Comparison of ENCODE assay signal across 13 mouse cellular contexts in the genomic region with DNA sequence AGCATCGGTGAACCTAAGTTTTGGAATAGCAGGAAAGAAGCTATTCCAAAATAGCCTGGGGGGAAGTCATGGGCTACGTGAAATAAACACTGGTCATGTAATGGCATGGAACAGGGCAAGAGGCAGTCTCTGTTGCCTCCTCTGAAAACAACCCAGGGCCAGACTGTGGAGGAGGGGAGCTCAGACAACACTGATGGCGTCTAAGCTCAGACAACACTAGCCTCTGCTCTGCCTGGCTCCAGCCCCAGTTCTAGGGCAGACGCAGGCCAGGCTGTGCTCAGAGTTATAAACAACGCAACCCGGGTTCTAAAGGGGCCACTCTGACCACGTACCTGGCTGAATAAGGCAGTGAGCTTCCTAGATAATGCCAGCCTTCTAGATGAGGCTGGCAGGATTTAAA. TPM values are rescaled to one million over a fixed set of nuclear protein-coding genes. Genes with fewer than 3 reads are reported as not detected.
DNase-seq lines count a peak whose midpoint lies in the region; ATAC-seq and TF ChIP-seq lines count a peak whose summit lies in the region.
"Had no signal": no experiment of that assay in that cellular context is flagged by ENCODE, and none has a peak within 500 bp of the region (broad histone marks: within the 10 kb centered on the region; RNA-seq: fewer than 3 reads in every experiment).

No protein-coding gene starts in this region.

- intact Hi-C loops in gastrocnemius, adult 2 months (cut with DNase I): no loop called here
- intact Hi-C loops in gastrocnemius, postnatal 36 days (cut with DNase I): no loop called here

- peaks cover 53% of the 10 kb centered on the region for H3K4me1 ChIP-seq in liver, embryonic 11.5 days (replicated peaks; ENCODE audit: control insufficient read depth, insufficient read depth, low read length)
- H3K4me1 ChIP-seq in stomach, embryonic 14.5 days (ENCODE audit: control insufficient read depth, insufficient read depth, low read length): peaks cover 18% of the 10 kb centered on the region

- H3K9me3 ChIP-seq in liver, embryonic 11.5 days (ENCODE audit: control insufficient read depth, low read length): no peaks in the 10 kb centered on the region
- H3K9me3 ChIP-seq in stomach, embryonic 14.5 days (ENCODE audit: control insufficient read depth, low read depth, low read length): no peaks in the 10 kb centered on the region
- H3K9me3 ChIP-seq: forebrain, embryonic 13.5 days had no signal

- H3K27me3 ChIP-seq in liver, embryonic 11.5 days (replicated peaks; ENCODE audit: control insufficient read depth, insufficient read depth, low read length): no peaks in the 10 kb centered on the region
- no peaks in the 10 kb centered on the region for H3K27me3 ChIP-seq in stomach, embryonic 14.5 days (ENCODE audit: control insufficient read depth, insufficient read depth, low read length)
- H3K27me3 ChIP-seq: forebrain, embryonic 13.5 days; Patski had no signal

- peak overlapping the region; percentile 46 for H3K27ac ChIP-seq in gastrocnemius, adult 2 months
- 0 out of 2 replicates have a peak overlapping the region, but pooled peaks have one; percentile 44 for H3K27ac ChIP-seq in layer of hippocampus, adult 2 months
- H3K27ac ChIP-seq in liver, embryonic 11.5 days (ENCODE audit: low read depth, low read length): peak overlapping the region; percentile 56
- peak overlapping the region; percentile 48; the same call in 1 of the 2 replicates for H3K27ac ChIP-seq in stomach, embryonic 14.5 days (ENCODE audit: low read length)
- H3K27ac ChIP-seq: forebrain, embryonic 13.5 days; hindbrain, embryonic 14.5 days had no signal

- H3K4me2 ChIP-seq in liver, embryonic 11.5 days: peak overlapping the region; percentile 16; the same call in 1 of the 2 replicates
- no peak overlapping the region for H3K4me2 ChIP-seq in stomach, embryonic 14.5 days (replicated peaks; ENCODE audit: low read depth, low read length)
- H3K4me2 ChIP-seq: forebrain, embryonic 13.5 days; hindbrain, embryonic 14.5 days had no signal

- no peak overlapping the region for H3K4me3 ChIP-seq in gastrocnemius, adult 2 months
- no peak overlapping the region for H3K4me3 ChIP-seq in layer of hippocampus, adult 2 months
- H3K4me3 ChIP-seq in liver, embryonic 11.5 days (ENCODE audit: low read depth, low read length): no peak overlapping the region
- no peak overlapping the region for H3K4me3 ChIP-seq in stomach, embryonic 14.5 days (ENCODE audit: low read depth, low read length)
- H3K4me3 ChIP-seq: forebrain, embryonic 13.5 days had no signal

- peaks cover 9% of the 10 kb centered on the region for H3K36me3 ChIP-seq in liver, embryonic 11.5 days (ENCODE audit: control insufficient read depth, insufficient read depth, low read length)
- H3K36me3 ChIP-seq in stomach, embryonic 14.5 days (ENCODE audit: control insufficient read depth, insufficient read depth, low read length): no peaks in the 10 kb centered on the region; the same call in 1 of the 2 replicates

- peak overlapping the region; percentile 32 for H3K9ac ChIP-seq in liver, embryonic 11.5 days (ENCODE audit: low read depth, low read length)
- H3K9ac ChIP-seq in stomach, embryonic 14.5 days (replicated peaks; ENCODE audit: low read depth, low read length): 0 out of 2 replicates have a peak overlapping the region, but pooled peaks have one; percentile 18
- H3K9ac ChIP-seq: forebrain, embryonic 13.5 days; hindbrain, embryonic 14.5 days had no signal

- no peak for ATAC-seq in liver, embryonic 11.5 days (replicated peaks; ENCODE audit: low FRiP score)
- ATAC-seq in stomach, embryonic 14.5 days (ENCODE audit: insufficient number of reproducible peaks, insufficient read depth, low FRiP score, low read depth): no peak
- ATAC-seq: forebrain, embryonic 13.5 days; Patski had no signal

- no peak for DNase-seq in gastrocnemius, adult 2 months
- no peak for DNase-seq in gastrocnemius, postnatal 36 days
- DNase-seq in layer of hippocampus, adult 2 months (ENCODE audit: low spot score in 2 of 2): no peak
- no peak for DNase-seq in layer of hippocampus, adult 18-20 months (ENCODE audit: low spot score in 2 of 2)
- no peak for DNase-seq in liver, embryonic 11.5 days (ENCODE audit: low spot score)
- no peak for DNase-seq in adrenal gland, adult 8-10 months
- no peak for DNase-seq in right cerebral cortex, adult 2 months (ENCODE audit: low spot score in 2 of 2)
- DNase-seq: cerebellum, postnatal 36 days had no signal

- TF ChIP-seq CTCF in gastrocnemius, adult 2 months (IDR thresholded peaks at IDR 0.05): no peak
- no peak for TF ChIP-seq CTCF in layer of hippocampus, adult 2 months (conservative IDR thresholded peaks at IDR 0.05)

- 47% methylated on average over 7 of the region's 7 CpGs for WGBS in liver, embryonic 11.5 days
- 39% methylated on average over 7 of the region's 7 CpGs for WGBS in stomach, embryonic 14.5 days

RNA-seq across cellular contexts. Expression of gene Sphk1, which starts 20.0 kb away (rescaled TPM):
- total RNA-seq in gastrocnemius, adult 2 months (2021): 1 to 10 TPM in 1 of 2 experiments, under 1 TPM in 1; 0.36 to 1.7 TPM
- total RNA-seq in gastrocnemius, postnatal 36 days (2021): 1 to 10 TPM in 1 of 2 experiments, under 1 TPM in 1; 0.35 to 1.4 TPM
- total RNA-seq in layer of hippocampus, adult 2 months (2021): 1 to 10 TPM; 1.6 to 1.9 TPM
- 1 to 10 TPM in 1 of 2 experiments, under 1 TPM in 1; 0.84 to 2.3 TPM for total RNA-seq in layer of hippocampus, adult 18-20 months (2021)
- polyA plus RNA-seq in liver, embryonic 11.5 days (2014; fragmentation: Nextera tagmentation; extraction: Ambion mirVana): 39.0 and 44.1 TPM in 2 replicates
- polyA plus RNA-seq in stomach, embryonic 14.5 days (2014; fragmentation: Nextera tagmentation; extraction: Ambion mirVana): 11.5 and 13.0 TPM in 2 replicates
- total RNA-seq in adrenal gland, adult 8-10 months (2022): 1 to 10 TPM; 3.0 to 4.7 (median 3.5) TPM

RNA-seq across cellular contexts. Expression of gene Ube2o, which starts 30.5 kb away (rescaled TPM):
- total RNA-seq in gastrocnemius, adult 2 months (2021): 10 to 100 TPM; 19.4 to 22.9 TPM
- total RNA-seq in gastrocnemius, postnatal 36 days (2021): 10 to 100 TPM; 18.4 to 20.4 TPM
- 100 to 1,000 TPM in 1 of 2 experiments, 10 to 100 TPM in 1; 93.7 to 101 TPM for total RNA-seq in layer of hippocampus, adult 2 months (2021)
- total RNA-seq in layer of hippocampus, adult 18-20 months (2021): 100 to 1,000 TPM in 1 of 2 experiments, 10 to 100 TPM in 1; 99.4 to 104 TPM
- 13.5 and 13.9 TPM in 2 replicates for polyA plus RNA-seq in liver, embryonic 11.5 days (2014; fragmentation: Nextera tagmentation; extraction: Ambion mirVana)
- polyA plus RNA-seq in stomach, embryonic 14.5 days (2014; fragmentation: Nextera tagmentation; extraction: Ambion mirVana): 10.1 and 11.4 TPM in 2 replicates
- 10 to 100 TPM; 26.5 to 38.4 (median 33.9) TPM for total RNA-seq in adrenal gland, adult 8-10 months (2022)

RNA-seq across cellular contexts. Expression of gene Aanat, which starts 35.5 kb away (rescaled TPM):
- total RNA-seq in gastrocnemius, adult 2 months (2021): not detected
- not detected for total RNA-seq in gastrocnemius, postnatal 36 days (2021)
- total RNA-seq in layer of hippocampus, adult 2 months (2021): 1 to 10 TPM in 1 of 2 experiments, under 1 TPM in 1; 0.27 to 1.2 TPM
- total RNA-seq in layer of hippocampus, adult 18-20 months (2021): 1 to 10 TPM in 1 of 2 experiments, under 1 TPM in 1; 0.33 to 1.1 TPM
- not detected in 2 replicates for polyA plus RNA-seq in liver, embryonic 11.5 days (2014; fragmentation: Nextera tagmentation; extraction: Ambion mirVana)
- polyA plus RNA-seq in stomach, embryonic 14.5 days (2014; fragmentation: Nextera tagmentation; extraction: Ambion mirVana): not detected in 2 replicates
- total RNA-seq in adrenal gland, adult 8-10 months (2022): not detected
- polyA plus RNA-seq: C2C12, Patski had no signal

RNA-seq across cellular contexts. Expression of gene Prpsap1, which starts 56.7 kb away (rescaled TPM):
- total RNA-seq in gastrocnemius, adult 2 months (2021): 10 to 100 TPM; 14.2 to 15.1 TPM
- total RNA-seq in gastrocnemius, postnatal 36 days (2021): 10 to 100 TPM; 12.6 to 14.1 TPM
- total RNA-seq in layer of hippocampus, adult 2 months (2021): 10 to 100 TPM; 84.2 to 98.5 TPM
- total RNA-seq in layer of hippocampus, adult 18-20 months (2021): 10 to 100 TPM; 87.0 to 91.5 TPM
- 133 and 135 TPM in 2 replicates for polyA plus RNA-seq in liver, embryonic 11.5 days (2014; fragmentation: Nextera tagmentation; extraction: Ambion mirVana)
- 216 and 218 TPM in 2 replicates for polyA plus RNA-seq in stomach, embryonic 14.5 days (2014; fragmentation: Nextera tagmentation; extraction: Ambion mirVana)
- 100 to 1,000 TPM; 104 to 122 (median 111) TPM for total RNA-seq in adrenal gland, adult 8-10 months (2022)
